Mouse (Mus musculus) megakaryocyte, embryonic 14.5 days (primary cell): ENCODE measurements around the gene Nmnat3.

Experiments used
- FLI1 ChIP-seq: IDR thresholded peaks from 2 replicates; pipeline ENCODE4 v1.6.1; 2012; ENCODE audit warnings: low read length, inconsistent platforms, mixed read lengths
- GATA1 ChIP-seq: IDR thresholded peaks from 3 replicates; pipeline ENCODE4 v1.6.1; 2012; ENCODE audit warnings: mixed read lengths, low read length, inconsistent platforms, borderline replicate concordance

- no peak for TF ChIP-seq GATA1
- TF ChIP-seq FLI1, result no peak
Observed at GRCm38 (mm10) chr9:98318875-98319274, 31.6 kb downstream of the Nmnat3 start.
